Mouse (Mus musculus) liver, embryonic 14.5 days (tissue): Measurements from ENCODE around the gene Olfr661.

Source experiments
- CTCF ChIP-seq: IDR thresholded peaks from 2 replicates; pipeline ENCODE4 v1.5.1; 2016; ENCODE audit warnings: antibody characterized with exemption, low read depth, control low read depth
- EP300 ChIP-seq: IDR thresholded peaks from 2 replicates; pipeline ENCODE4 v1.6.1; 2016; ENCODE audit warnings: antibody characterized with exemption, low read depth

GRCm38 (mm10) chr7:104646841-104647482 is 39.3 kb upstream of the Olfr661 start, which contains the start of gene Olfr658:
- peak; percentile 49 for TF ChIP-seq CTCF
- no peak for TF ChIP-seq EP300
